Mouse (Mus musculus) bone marrow macrophage, adult 2 months (primary cell): ENCODE data around the gene Rrp7a. TPM values are rescaled to one million over a fixed set of nuclear protein-coding genes. Genes with fewer than 3 reads are reported as not detected.

Experiments
- H3K27ac ChIP-seq: 2 replicates; pipeline ENCODE4 v1.5.1; 2012; ENCODE audit warnings: low read depth, low read length; ENCODE audit not compliant: insufficient read depth
- H3K4me1 ChIP-seq: 2 replicates; pipeline ENCODE4 v1.6.1; 2012; ENCODE audit warnings: low read length; ENCODE audit not compliant: control insufficient read depth, insufficient read depth
- H3K4me3 ChIP-seq: 2 replicates; pipeline ENCODE4 v1.5.1; 2012; ENCODE audit warnings: mild to moderate bottlenecking, low read length, moderate library complexity; ENCODE audit not compliant: insufficient read depth
- CTCF ChIP-seq: IDR thresholded peaks from 2 replicates; pipeline ENCODE4 v1.5.1; 2012; ENCODE audit warnings: low read depth, mild to moderate bottlenecking, low read length, moderate library complexity
- POLR2A ChIP-seq: IDR thresholded peaks from 2 replicates; pipeline ENCODE4 v1.6.1; 2012; ENCODE audit warnings: mild to moderate bottlenecking, low read depth, low read length, borderline replicate concordance
- polyA plus RNA-seq: library from polyadenylated mRNA; stranded (reverse); fragments of >200 nt; gene quantifications from 2 replicates; pipeline ENCODE4 v1.2.4, GENCODE M21; 2012; ENCODE audit not compliant: missing spikeins, insufficient read depth, insufficient read length

The Rrp7a gene
- polyA plus RNA-seq, 1 experiment, result 66.1 TPM

- TF ChIP-seq CTCF (peak; percentile 50; the same call in 1 of the 2 replicates), POLR2A (no peak)
- H3K4me1 ChIP-seq, result peaks cover 8% of the 10 kb centered on the region; the same call in 1 of the 2 replicates
- H3K4me3 ChIP-seq, result no peak overlapping the region
- H3K27ac ChIP-seq, result no peak overlapping the region
Observed at GRCm38 (mm10) chr15:83095950-83096349, 26.7 kb downstream of the Rrp7a start.

DNA sequence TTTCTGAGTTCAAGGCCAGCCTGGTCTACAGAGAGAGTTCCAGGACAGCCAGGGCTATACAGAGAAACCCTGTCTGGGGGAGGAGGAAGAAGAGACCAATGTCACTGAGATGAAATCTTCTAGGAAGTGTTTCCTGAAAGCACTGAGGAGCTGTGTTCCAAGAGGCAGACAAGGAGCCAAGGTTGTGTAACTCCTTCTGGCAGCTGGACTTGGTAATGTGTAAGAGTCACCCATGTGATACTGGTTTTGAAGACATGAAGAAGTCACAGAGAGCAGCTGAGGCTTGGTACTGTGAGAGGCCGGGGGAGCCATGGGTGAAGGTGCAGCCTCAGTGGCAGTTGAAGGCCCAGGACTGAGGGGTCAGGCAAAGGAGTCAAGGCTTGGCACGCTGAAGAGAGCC lies 28.9 kb downstream of the Rrp7a start:
- no peak overlapping the region for H3K27ac ChIP-seq
- H3K4me3 ChIP-seq, result no peak overlapping the region
- TF ChIP-seq POLR2A (no peak), CTCF (no peak)
- H3K4me1 ChIP-seq, result 0 out of 2 replicates have a peak, but pooled peaks cover 4% of the 10 kb centered on the region

GRCm38 (mm10) chr15:83090874-83091273 lies 31.7 kb downstream of the Rrp7a start:
- Histone ChIP-seq H3K4me3 (no peak overlapping the region), H3K4me1 (0 out of 2 replicates have a peak, but pooled peaks cover 4% of the 10 kb centered on the region), H3K27ac (no peak overlapping the region)
- no peak for TF ChIP-seq CTCF
- TF ChIP-seq POLR2A, result no peak

DNA sequence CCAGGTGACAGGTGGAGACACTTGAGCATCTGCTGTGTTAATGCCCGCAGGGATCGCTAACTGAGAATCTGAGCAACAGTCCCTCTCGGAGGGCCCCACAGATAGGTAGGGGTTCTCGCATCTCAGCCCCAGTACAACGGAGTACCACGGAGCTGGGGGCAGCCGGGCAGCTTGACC lies 33.3 kb downstream of the Rrp7a start, which contains the start of gene Serhl:
Gene Serhl, plus strand, starts transcription at position 78 of the 177 bp plus-strand sequence.
- TF ChIP-seq POLR2A (no peak), CTCF (no peak)
- no peak within 1 kb of the TSS for H3K27ac ChIP-seq
- H3K4me1 ChIP-seq, result 0 out of 2 replicates have a peak, but pooled peaks cover 4% of the 10 kb centered on the region
- no peak within 1 kb of the TSS for H3K4me3 ChIP-seq

- Histone ChIP-seq H3K4me1 (0 out of 2 replicates have a peak, but pooled peaks cover under 1% of the 10 kb centered on the region), H3K4me3 (no peak overlapping the region), H3K27ac (no peak overlapping the region)
- TF ChIP-seq POLR2A, result no peak
- TF ChIP-seq CTCF, result no peak
Observed at GRCm38 (mm10) chr15:83088495-83089428, 33.8 kb downstream of the Rrp7a start.

- TF ChIP-seq POLR2A (no peak), CTCF (no peak)
- Histone ChIP-seq H3K4me1 (no peaks in the 10 kb centered on the region), H3K27ac (no peak overlapping the region), H3K4me3 (no peak overlapping the region)
Observed at GRCm38 (mm10) chr15:83086636-83087328, 35.8 kb downstream of the Rrp7a start.

- Histone ChIP-seq H3K27ac (no peak overlapping the region), H3K4me3 (no peak overlapping the region), H3K4me1 (no peaks in the 10 kb centered on the region)
- TF ChIP-seq CTCF (peak; percentile 98), POLR2A (no peak)
Observed at GRCm38 (mm10) chr15:83085901-83086300, 36.7 kb downstream of the Rrp7a start.

DNA sequence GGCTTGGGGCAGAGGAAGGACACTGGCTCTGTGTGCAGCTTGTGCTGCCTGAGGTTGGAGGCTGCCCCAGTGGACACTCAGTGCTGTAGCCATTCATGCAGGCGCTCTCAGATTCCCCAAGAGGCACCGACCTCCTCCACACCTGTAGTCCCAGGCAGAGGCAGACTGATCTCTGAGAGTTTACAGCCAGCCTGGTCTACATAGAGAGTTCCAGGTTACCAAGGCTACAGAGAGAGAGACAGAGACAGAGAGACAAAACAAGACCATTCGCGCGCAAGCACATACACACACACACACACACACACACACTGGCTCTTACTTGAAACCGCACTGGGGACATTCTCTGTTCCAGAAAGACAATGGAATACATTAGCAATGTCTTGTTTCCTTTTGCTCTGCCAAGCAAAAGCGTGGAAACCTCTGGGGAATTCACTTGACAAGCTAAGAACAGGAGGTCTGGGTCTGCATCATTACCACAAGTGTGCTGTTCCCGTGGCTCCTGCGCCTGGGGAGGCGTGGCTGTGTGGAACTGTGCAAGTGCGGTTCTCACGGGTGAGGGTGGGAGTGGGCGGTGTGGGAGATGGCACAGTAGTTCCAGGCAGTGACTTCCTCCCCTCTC lies 38.5 kb downstream of the Rrp7a start:
- TF ChIP-seq CTCF (no peak), POLR2A (no peak)
- H3K4me3 ChIP-seq, result no peak overlapping the region
- no peaks in the 10 kb centered on the region for H3K4me1 ChIP-seq
- H3K27ac ChIP-seq, result no peak overlapping the region

GRCm38 (mm10) chr15:83083530-83083929 lies 39.1 kb downstream of the Rrp7a start:
- Histone ChIP-seq H3K4me1 (no peaks in the 10 kb centered on the region), H3K27ac (no peak overlapping the region), H3K4me3 (no peak overlapping the region)
- TF ChIP-seq CTCF (no peak), POLR2A (no peak)
